ENCODE assay signal across 9 mouse cellular contexts in the genomic region with DNA sequence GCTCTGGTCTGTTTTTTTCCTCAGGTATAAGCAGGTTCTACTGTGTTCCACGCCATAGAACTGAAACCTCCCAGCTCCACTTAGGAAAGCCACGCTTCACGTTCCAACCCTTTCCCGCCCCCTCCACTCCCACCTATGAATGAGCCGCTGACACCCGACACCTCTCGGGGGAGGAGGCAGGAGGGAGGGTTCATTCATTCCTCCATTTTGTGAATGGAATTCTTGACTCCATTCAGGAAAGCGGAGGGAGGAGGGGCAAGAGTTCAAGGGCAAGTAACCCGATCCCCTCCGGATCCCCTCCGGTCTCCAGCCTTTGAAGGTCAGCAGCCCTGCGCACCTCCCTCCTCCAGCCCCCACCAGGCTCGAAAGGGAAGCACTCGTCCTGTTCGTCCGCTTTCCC. TPM values are rescaled to one million over a fixed set of nuclear protein-coding genes. Genes with fewer than 3 reads are reported as not detected.
DNase-seq lines count a peak whose midpoint lies in the region; ATAC-seq and TF ChIP-seq lines count a peak whose summit lies in the region.
"Had no signal": no experiment of that assay in that cellular context is flagged by ENCODE, and none has a peak within 500 bp of the region (broad histone marks: within the 10 kb centered on the region; RNA-seq: fewer than 3 reads in every experiment).

No protein-coding gene starts in this region.

- 0 out of 2 replicates have a peak, but pooled peaks cover 5% of the 10 kb centered on the region for H3K4me1 ChIP-seq in intestine, embryonic 16.5 days (ENCODE audit: control insufficient read depth, insufficient read depth, low read length)
- no peaks in the 10 kb centered on the region for H3K4me1 ChIP-seq in liver, embryonic 16.5 days (ENCODE audit: control insufficient read depth, low read depth, low read length)
- H3K4me1 ChIP-seq in olfactory bulb, adult 2 months (ENCODE audit: control insufficient read depth, insufficient read depth, low read length) = peaks cover 13% of the 10 kb centered on the region

- H3K36me3 ChIP-seq in C2C12 (ENCODE audit: control insufficient read depth, insufficient read depth) = peaks cover 66% of the 10 kb centered on the region
- no peaks in the 10 kb centered on the region for H3K36me3 ChIP-seq in intestine, embryonic 16.5 days (ENCODE audit: control insufficient read depth, insufficient read depth, low read length)
- H3K36me3 ChIP-seq in liver, embryonic 16.5 days (ENCODE audit: control insufficient read depth, insufficient read depth) = peaks cover 12% of the 10 kb centered on the region

- H3K4me3 ChIP-seq in C2C12 (ENCODE audit: insufficient read depth, poor library complexity, severe bottlenecking) = no peak overlapping the region
- H3K4me3 ChIP-seq in intestine, embryonic 16.5 days (ENCODE audit: low read length) = peak overlapping the region; percentile 49
- peak overlapping the region; percentile 32 for H3K4me3 ChIP-seq in liver, embryonic 16.5 days (ENCODE audit: low read depth, low read length)
- peak overlapping the region; percentile 18; the same call in 1 of the 2 replicates for H3K4me3 ChIP-seq in olfactory bulb, adult 2 months (ENCODE audit: insufficient read depth, low read depth, low read length)

- under 1% methylated on average over 15 of the region's 16 CpGs for WGBS in intestine, embryonic 16.5 days
- 4% methylated on average over 16 of the region's 16 CpGs for WGBS in liver, embryonic 16.5 days (ENCODE audit: insufficient replicate concordance)
- WGBS in olfactory bulb, adult 2 months = 5% methylated on average over 16 of the region's 16 CpGs

- no peaks in the 10 kb centered on the region for H3K79me3 ChIP-seq in C2C12 (ENCODE audit: low read depth)

- peak; percentile 85 for ATAC-seq in intestine, embryonic 16.5 days
- ATAC-seq in liver, embryonic 16.5 days (ENCODE audit: low read depth) = peak; percentile 81
- no peak for ATAC-seq in megakaryocyte progenitor cell, adult 5-6 weeks (replicated peaks; ENCODE audit: poor library complexity)

- H3K9ac ChIP-seq in intestine, embryonic 16.5 days (ENCODE audit: low read depth, low read length) = peak overlapping the region; percentile 53; the same call in 1 of the 2 replicates
- H3K9ac ChIP-seq in liver, embryonic 16.5 days (ENCODE audit: low read depth, low read length) = no peak overlapping the region

- no peaks in the 10 kb centered on the region for H3K79me2 ChIP-seq in C2C12 (ENCODE audit: control insufficient read depth, insufficient read depth)

- H3ac ChIP-seq in C2C12 (ENCODE audit: control insufficient read depth, insufficient read length, low read depth) = no peak overlapping the region

- no peaks in the 10 kb centered on the region for H3K27me3 ChIP-seq in C2C12 (ENCODE audit: control insufficient read depth, insufficient read depth, insufficient read length)
- H3K27me3 ChIP-seq in intestine, embryonic 16.5 days (replicated peaks; ENCODE audit: control insufficient read depth, insufficient read depth, low read length) = 0 out of 2 replicates have a peak, but pooled peaks cover 2% of the 10 kb centered on the region
- H3K27me3 ChIP-seq in liver, embryonic 16.5 days (ENCODE audit: control insufficient read depth, insufficient read depth, low read depth, low read length) = peaks cover 11% of the 10 kb centered on the region

- no peak for TF ChIP-seq POLR2A in olfactory bulb, adult 2 months (IDR thresholded peaks at IDR 0.05; ENCODE audit: insufficient read depth, low read depth, low read length)

- peak overlapping the region; percentile 72 for H3K4me2 ChIP-seq in intestine, embryonic 16.5 days (ENCODE audit: low read depth, low read length)
- peak overlapping the region; percentile 31 for H3K4me2 ChIP-seq in liver, embryonic 16.5 days (ENCODE audit: low read depth, low read length)

- peak; percentile 47 for DNase-seq in adrenal gland, postnatal 25 days
- peak; percentile 48 for DNase-seq in gastrocnemius, postnatal 10 days
- no peak for DNase-seq in natural killer cell, adult 2 months (ENCODE audit: low spot score in 2 of 2)

- TF ChIP-seq CTCF in C2C12 (IDR thresholded peaks at IDR 0.05; ENCODE audit: control insufficient read depth, insufficient read depth, insufficient read length) = no peak
- no peak for TF ChIP-seq CTCF in olfactory bulb, adult 2 months (IDR thresholded peaks at IDR 0.05; ENCODE audit: insufficient read depth, low read depth, low read length)

- no peaks in the 10 kb centered on the region for H3K9me3 ChIP-seq in intestine, embryonic 16.5 days (ENCODE audit: control insufficient read depth, low read length)
- H3K9me3 ChIP-seq in liver, embryonic 16.5 days (replicated peaks; ENCODE audit: control insufficient read depth, low read length) = no peaks in the 10 kb centered on the region

- no peak overlapping the region for H3K27ac ChIP-seq in intestine, embryonic 16.5 days (ENCODE audit: low read length)
- no peak overlapping the region for H3K27ac ChIP-seq in liver, embryonic 16.5 days (ENCODE audit: low read length)
- H3K27ac ChIP-seq in olfactory bulb, adult 2 months (ENCODE audit: insufficient read depth, low read depth, low read length) = no peak overlapping the region

TF ChIP-seq in C2C12, 6 proteins besides CTCF, POLR2A, EP300 and RAD21:
- TF ChIP-seq FOSL1 (IDR thresholded peaks at IDR 0.05; ENCODE audit: insufficient read depth, low read length, poor library complexity, severe bottlenecking) (no peak), USF1 (IDR thresholded peaks at IDR 0.05; ENCODE audit: low read depth) (no peak), MAX (IDR thresholded peaks at IDR 0.05) (peak; percentile 86), CEBPB (IDR thresholded peaks at IDR 0.05; ENCODE audit: low read depth) (no peak), MYOG (IDR thresholded peaks at IDR 0.05; ENCODE audit: control insufficient read depth, extremely low read depth, insufficient read length) (no peak), MYOD1 (IDR thresholded peaks at IDR 0.05; ENCODE audit: control insufficient read depth, insufficient read length, low read depth) (no peak)

RNA-seq across cellular contexts. Expression of a gene that starts 12.7 kb away (rescaled TPM):
- polyA plus RNA-seq in C2C12 (2012; fragmentation: generic; extraction: Trizol) = 67.5 TPM
- total RNA-seq in adrenal gland, postnatal 25 days (2021) = 1.4 and 1.9 TPM in 2 replicates
- 1 to 10 TPM; 5.6 to 6.8 TPM for total RNA-seq in gastrocnemius, postnatal 10 days (2021)
- polyA plus RNA-seq in intestine, embryonic 16.5 days (2015; fragmentation: Nextera tagmentation; extraction: Ambion mirVana) = 3.8 and 4.8 TPM in 2 replicates
- 0.15 TPM in 2 replicates for polyA plus RNA-seq in liver, embryonic 16.5 days (2015; fragmentation: Nextera tagmentation; extraction: Ambion mirVana)
- not detected in 2 replicates for polyA plus RNA-seq in olfactory bulb, adult 2 months (2012; ENCODE audit: insufficient read depth, insufficient read length, low replicate concordance, missing spikeins)
- total RNA-seq in megakaryocyte progenitor cell, adult 5-6 weeks (2015) = 0.05 TPM in 1 of 2 replicates, not detected in the other
- total RNA-seq in megakaryocyte progenitor cell, adult 5-6 weeks (2017) = not detected in 2 replicates
- total RNA-seq: neutrophil, adult 5-6 weeks had no signal

RNA-seq across cellular contexts. Expression of a gene that starts 39.7 kb away (rescaled TPM):
- 17.1 TPM for polyA plus RNA-seq in C2C12 (2012; fragmentation: generic; extraction: Trizol)
- 28.0 TPM in 2 replicates for total RNA-seq in adrenal gland, postnatal 25 days (2021)
- total RNA-seq in gastrocnemius, postnatal 10 days (2021) = 10 to 100 TPM; 13.7 to 17.6 TPM
- polyA plus RNA-seq in intestine, embryonic 16.5 days (2015; fragmentation: Nextera tagmentation; extraction: Ambion mirVana) = 21.4 and 23.0 TPM in 2 replicates
- polyA plus RNA-seq in liver, embryonic 16.5 days (2015; fragmentation: Nextera tagmentation; extraction: Ambion mirVana) = 16.3 and 16.9 TPM in 2 replicates
- polyA plus RNA-seq in olfactory bulb, adult 2 months (2012; ENCODE audit: insufficient read depth, insufficient read length, low replicate concordance, missing spikeins) = not detected in 2 replicates
- 21.3 and 23.3 TPM in 2 replicates for total RNA-seq in megakaryocyte progenitor cell, adult 5-6 weeks (2015)
- total RNA-seq in megakaryocyte progenitor cell, adult 5-6 weeks (2017) = 26.1 and 33.5 TPM in 2 replicates

Comparison
In these comparisons a context has a peak if more than half of its experiments do, and no peak if none do; other contexts are left out.
1. DNase-seq: peak in adrenal gland, postnatal 25 days (single experiment) and gastrocnemius, postnatal 10 days (single experiment); none in natural killer cell, adult 2 months (0 of 2).
2. RNA of a gene that starts 12.7 kb away (polyA plus RNA-seq): 67.5 TPM in C2C12 (single experiment); 3.8 to 4.8 TPM in intestine, embryonic 16.5 days, 0.15 TPM in liver, embryonic 16.5 days and not detected in olfactory bulb, adult 2 months; every median in the first group is over 10 times any median in the second.